Mouse (Mus musculus) thymus, postnatal 25 days (tissue): Measurements from ENCODE around the gene Gbx1.
A peak's percentile ranks its signal among the peaks of the same experiment; 100 is the strongest.

ENCODE experiments used
- DNase-seq: peaks from one replicate; pipeline ENCODE4 v3.0.0; 2022

The Gbx1 gene

GRCm38 (mm10) chr5:24474723-24475261 is 52.2 kb downstream of the Gbx1 start:
- peak; percentile 56 for DNase-seq

DNA sequence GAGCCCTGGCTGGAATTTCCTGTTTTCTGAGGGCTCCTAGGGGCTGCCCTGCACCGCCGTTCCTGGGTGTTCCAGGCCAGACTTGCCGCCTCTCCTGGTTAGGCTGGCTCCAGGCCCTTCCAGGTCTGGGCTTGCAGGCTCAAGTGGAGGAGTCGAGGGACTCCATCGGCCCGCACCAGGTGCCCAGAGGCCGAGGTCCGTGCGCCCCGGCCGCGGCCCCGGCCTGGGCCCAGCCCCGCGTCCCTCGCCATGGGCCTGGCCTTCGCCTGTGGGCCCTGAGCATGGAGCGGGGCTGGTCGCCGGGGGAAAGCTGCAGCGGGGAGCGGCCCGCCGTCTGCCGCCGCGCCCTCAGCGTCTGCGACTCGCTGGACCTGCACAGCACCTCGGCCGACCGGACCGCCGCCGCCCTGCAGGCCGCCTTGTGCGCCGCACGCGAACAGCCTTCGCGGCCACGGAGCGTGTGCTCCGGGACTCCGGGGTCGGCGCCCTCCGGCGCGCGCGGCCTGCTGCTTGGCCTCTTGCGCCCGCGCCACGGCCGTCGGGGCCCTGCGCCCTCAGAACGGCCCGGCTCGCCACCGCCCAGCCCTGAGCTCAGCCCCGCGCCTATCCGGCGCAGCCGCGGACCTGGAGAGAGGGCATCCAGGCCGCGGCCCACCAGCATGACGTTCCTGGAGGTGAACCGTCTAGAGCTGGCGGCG is 52.8 kb downstream of the Gbx1 start:
- no peak for DNase-seq

- no peak for DNase-seq
These were observed 54.0 kb downstream of the Gbx1 start for GRCm38 (mm10) chr5:24472884-24473619.

- DNase-seq: peak; percentile 79
These were observed 56.4 kb downstream of the Gbx1 start for GRCm38 (mm10) chr5:24470600-24470999.

- no peak for DNase-seq
These were observed 60.2 kb downstream of the Gbx1 start for GRCm38 (mm10) chr5:24466762-24467161.

- no peak for DNase-seq
These were observed 71.4 kb downstream of the Gbx1 start for GRCm38 (mm10) chr5:24455613-24456012.

GRCm38 (mm10) chr5:24455076-24455475 is 71.9 kb downstream of the Gbx1 start:
- DNase-seq: no peak

GRCm38 (mm10) chr5:24453985-24454303 is 73.1 kb downstream of the Gbx1 start:
- no peak for DNase-seq

- DNase-seq: no peak
These were observed 73.6 kb downstream of the Gbx1 start for GRCm38 (mm10) chr5:24453283-24453984.
